Mouse (Mus musculus) adrenal gland, postnatal 10 days (tissue): Measurements from ENCODE around the gene Cltc. TPM values are rescaled to one million over a fixed set of nuclear protein-coding genes. Genes with fewer than 3 reads are reported as not detected.

ENCODE experiments used
- DNase-seq: peaks from one replicate; pipeline ENCODE4 v3.0.0; 2021; ENCODE audit warnings: mixed read lengths
- total RNA-seq, 2 experiments: library from RNA; stranded (reverse); gene quantifications; 2 replicates each; pipeline ENCODE4 v1.2.3; 2021

The Cltc gene
- total RNA-seq, 2 experiments from 2014 or later = 204 to 229 TPM

- DNase-seq = no peak
Observed at GRCm38 (mm10) chr11:86646136-86646834, 111.1 kb downstream of the Cltc start.

GRCm38 (mm10) chr11:86644553-86644952 lies 112.8 kb downstream of the Cltc start:
- no peak for DNase-seq

Other genes starting within 250 kb of the Cltc start
- gene Rps6kb1, start 212.8 kb downstream of the Cltc start, total RNA-seq = 10 to 100 TPM; 33.3 to 37.8 TPM
- gene Tubd1, start 212.6 kb downstream of the Cltc start, total RNA-seq = 1 to 10 TPM; 7.5 to 8.2 TPM
- 100 to 1,000 TPM in 1 of 2 experiments, 10 to 100 TPM in 1; 95.7 to 104 TPM for gene Vmp1, start 73.7 kb downstream of the Cltc start, total RNA-seq
- gene Ptrh2, start 73.6 kb downstream of the Cltc start, total RNA-seq = 10 to 100 TPM; 17.7 to 19.0 TPM
- 10 to 100 TPM; 28.8 to 33.4 TPM for gene Dhx40, start 50.2 kb upstream of the Cltc start, total RNA-seq
- gene Ypel2, start 236.1 kb upstream of the Cltc start, total RNA-seq = 10 to 100 TPM; 16.1 to 28.3 TPM